ENCODE assay signal across 8 mouse cellular contexts in the genomic region with DNA sequence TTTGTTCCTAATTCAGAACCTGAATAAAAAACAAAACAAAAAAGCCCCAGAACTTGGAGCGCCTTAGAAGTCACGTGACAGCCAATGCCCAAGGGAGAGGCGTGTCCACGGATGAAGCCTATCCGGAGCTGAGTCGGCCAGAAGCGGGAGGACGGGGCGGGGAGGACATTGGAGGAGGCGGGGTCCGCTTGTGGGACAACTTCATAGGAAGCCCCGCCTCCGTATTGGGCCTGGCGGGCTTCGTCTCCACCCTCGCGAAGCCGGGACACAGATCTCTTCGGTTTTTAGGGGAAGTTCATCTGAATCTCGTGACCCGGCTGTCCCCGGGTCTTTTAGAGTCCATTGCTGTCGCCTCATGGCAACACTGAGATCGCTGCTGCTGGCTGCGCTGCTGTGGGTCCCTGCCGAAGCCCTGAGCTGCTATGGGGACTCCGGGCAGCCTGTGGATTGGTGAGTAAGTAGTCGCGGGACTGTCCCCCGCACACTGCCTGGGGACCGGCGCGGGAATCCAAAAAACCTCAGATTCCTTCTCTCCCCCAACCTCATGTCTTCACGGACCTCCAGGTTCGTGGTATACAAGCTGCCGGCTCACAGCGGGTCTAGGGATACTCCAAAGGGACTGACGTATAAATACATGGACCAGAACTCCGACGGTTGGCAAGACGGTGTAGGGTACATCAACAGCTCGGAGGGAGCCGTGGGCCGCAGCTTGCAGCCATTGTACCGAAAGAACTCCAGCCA. TPM values are rescaled to one million over a fixed set of nuclear protein-coding genes. Genes with fewer than 3 reads are reported as not detected.
DNase-seq lines count a peak whose midpoint lies in the region; ATAC-seq and TF ChIP-seq lines count a peak whose summit lies in the region.

A gene (plus strand): TSS at position 140 of the 741 bp plus-strand sequence.

- POLR2A ChIA-PET in Patski (lab: Charles Lee), result no interaction called here

- peak; percentile 85 for ATAC-seq in Patski
- ATAC-seq in hindbrain, embryonic 14.5 days (ENCODE audit: low FRiP score), result peak; percentile 79

- H3K4me1 ChIP-seq in hindbrain, embryonic 14.5 days (replicated peaks; ENCODE audit: control insufficient read depth, insufficient read depth, low read length), result peaks cover 10% of the 10 kb centered on the region

- TF ChIP-seq CTCF in Patski (IDR thresholded peaks at IDR 0.05), result no peak

- H3K4me2 ChIP-seq in hindbrain, embryonic 14.5 days (replicated peaks), result peak within 1 kb of the TSS; percentile 58

- 2% methylated on average over 45 of the region's 45 CpGs for WGBS in hindbrain, embryonic 14.5 days

- no peaks in the 10 kb centered on the region for H3K9me3 ChIP-seq in hindbrain, embryonic 14.5 days (ENCODE audit: control insufficient read depth, low read length)

- H3K4me3 ChIP-seq in hindbrain, embryonic 14.5 days (replicated peaks; ENCODE audit: low read length), result peak within 1 kb of the TSS; percentile 32

- no peak within 1 kb of the TSS for H3K27ac ChIP-seq in hindbrain, embryonic 14.5 days

- in situ Hi-C loops in Patski (cut with MboI; ENCODE audit: low pct_unique_long_range_greater_than_20kb), result no loop called here

- no peaks in the 10 kb centered on the region for H3K27me3 ChIP-seq in Patski
- H3K27me3 ChIP-seq in hindbrain, embryonic 14.5 days (ENCODE audit: control insufficient read depth, insufficient read depth, low read length), result peaks cover 20% of the 10 kb centered on the region

- peak within 1 kb of the TSS; percentile 51; the same call in 1 of the 2 replicates for H3K9ac ChIP-seq in hindbrain, embryonic 14.5 days

- peak; percentile 60 for DNase-seq in Patski (ENCODE audit: low read depth, low spot score)
- DNase-seq in cerebellum, postnatal 25 days, result peak; percentile 79 to 86
- DNase-seq in frontal cortex, postnatal 25 days (ENCODE audit: low spot score in 2 of 2), result peak; percentile 52 to 72
- peak; percentile 82 for DNase-seq in hindbrain, embryonic 14.5 days (ENCODE audit: low spot score)
- peak; percentile 78 for DNase-seq in left cerebral cortex, adult 11 months (ENCODE audit: low spot score)
- DNase-seq in lung, postnatal 4 days, result peak; percentile 96 to 97
- DNase-seq in retina, postnatal 7 days (ENCODE audit: low read depth, low spot score), result peak; percentile 65
- DNase-seq in urinary bladder, adult 2 months (ENCODE audit: low spot score), result peak; percentile 69

- H3K36me3 ChIP-seq in hindbrain, embryonic 14.5 days (replicated peaks; ENCODE audit: control insufficient read depth, insufficient read depth), result peaks cover 36% of the 10 kb centered on the region

- CTCF ChIA-PET in Patski (lab: Charles Lee), result interaction anchor here (1.1 to 1.4 kb wide), 2 partner anchors 15 to 81 kb away, joined by 4 to 5 read pairs; a partner anchor contains a TSS

RNA-seq across cellular contexts. Expression of the gene that starts here (rescaled TPM):
- 25.9 TPM for polyA plus RNA-seq in Patski (2021)
- polyA plus RNA-seq in hindbrain, embryonic 14.5 days (2014; fragmentation: Nextera tagmentation; extraction: Ambion mirVana), result 3.3 and 6.0 TPM in 2 replicates
- polyA plus RNA-seq in urinary bladder, adult 2 months (2012; rRNA removed), result 18.4 and 20.4 TPM in 2 replicates
